Mouse (Mus musculus) gastrocnemius, postnatal 4 days (tissue): Measurements from ENCODE around the gene Pik3r1. TPM values are rescaled to one million over a fixed set of nuclear protein-coding genes. Genes with fewer than 3 reads are reported as not detected.

Experiments
- DNase-seq, 2 experiments: peaks; one replicate each; pipeline ENCODE4 v3.0.0; 2021 to 2022; ENCODE audit warnings: low spot score in 2 of 2, mixed read lengths in 2 of 2
- total RNA-seq, 2 experiments: library from RNA; stranded (reverse); gene quantifications; 2 replicates each; pipeline ENCODE4 v1.2.3; 2021

Pik3r1 gene
- total RNA-seq, 2 experiments from 2014 or later = 42.1 to 45.5 TPM

GRCm38 (mm10) chr13:101712720-101713428 is 55.1 kb downstream of the Pik3r1 start:
- DNase-seq = no peak

- DNase-seq = no peak
Observed at GRCm38 (mm10) chr13:101712099-101712498, 55.9 kb downstream of the Pik3r1 start.

- DNase-seq = no peak
Observed at GRCm38 (mm10) chr13:101711301-101711700, 56.7 kb downstream of the Pik3r1 start.

- DNase-seq = no peak
Observed at GRCm38 (mm10) chr13:101709788-101710187, 58.2 kb downstream of the Pik3r1 start.

- DNase-seq = no peak
Observed at GRCm38 (mm10) chr13:101707226-101707625, 60.8 kb downstream of the Pik3r1 start.

GRCm38 (mm10) chr13:101706426-101706825 is 61.6 kb downstream of the Pik3r1 start:
- DNase-seq = no peak

GRCm38 (mm10) chr13:101702096-101702775 is 65.8 kb downstream of the Pik3r1 start:
- no peak for DNase-seq

GRCm38 (mm10) chr13:101701632-101702031 is 66.4 kb downstream of the Pik3r1 start:
- DNase-seq = no peak

GRCm38 (mm10) chr13:101699742-101700141 is 68.3 kb downstream of the Pik3r1 start:
- no peak for DNase-seq

GRCm38 (mm10) chr13:101697966-101698365 is 70.1 kb downstream of the Pik3r1 start:
- DNase-seq = no peak

- no peak for DNase-seq
Observed at GRCm38 (mm10) chr13:101697461-101697860, 70.6 kb downstream of the Pik3r1 start.

GRCm38 (mm10) chr13:101696827-101697226 is 71.2 kb downstream of the Pik3r1 start:
- no peak for DNase-seq

- no peak for DNase-seq
Observed at GRCm38 (mm10) chr13:101696316-101696715, 71.7 kb downstream of the Pik3r1 start.

- peak; percentile 74 to 87 for DNase-seq
Observed at GRCm38 (mm10) chr13:101695876-101696275, 72.1 kb downstream of the Pik3r1 start.

- peak; percentile 42 to 51 for DNase-seq
Observed at GRCm38 (mm10) chr13:101694496-101695251, 73.3 kb downstream of the Pik3r1 start.

GRCm38 (mm10) chr13:101693967-101694495 is 74.0 kb downstream of the Pik3r1 start:
- DNase-seq = peak in 1 of 2 experiments; percentile 54

GRCm38 (mm10) chr13:101692866-101693691 is 74.9 kb downstream of the Pik3r1 start:
- DNase-seq = no peak

GRCm38 (mm10) chr13:101692239-101692784 is 75.7 kb downstream of the Pik3r1 start:
- DNase-seq = no peak

GRCm38 (mm10) chr13:101691669-101692068 is 76.3 kb downstream of the Pik3r1 start:
- no peak for DNase-seq

- no peak for DNase-seq
Observed at GRCm38 (mm10) chr13:101690911-101691655, 76.9 kb downstream of the Pik3r1 start.
